Mouse (Mus musculus) testis, adult 2 months (tissue): ENCODE data around the gene Ifit3. TPM values are rescaled to one million over a fixed set of nuclear protein-coding genes. Genes with fewer than 3 reads are reported as not detected.
"Not testable (repeated sequence)": the region's sequence is repeated elsewhere in the genome, so short reads cannot be mapped to it uniquely, and the experiment has no call there.

Experiments
- H3K27ac ChIP-seq: fragments of 200-500 bp; 2 replicates; pipeline ENCODE4 v1.5.1; 2012; ENCODE audit warnings: low read depth, low read length; ENCODE audit not compliant: control insufficient read depth, insufficient read depth
- H3K27me3 ChIP-seq: fragments of 200-500 bp; 2 replicates; pipeline ENCODE4 v1.6.1; 2012; ENCODE audit warnings: mild to moderate bottlenecking, low read length, moderate library complexity; ENCODE audit not compliant: control insufficient read depth, insufficient read depth
- H3K36me3 ChIP-seq: fragments of 200-500 bp; 2 replicates; pipeline ENCODE4 v1.6.1; 2012; ENCODE audit warnings: mild to moderate bottlenecking, low read length; ENCODE audit not compliant: control insufficient read depth, insufficient read depth
- H3K4me1 ChIP-seq: fragments of 200-500 bp; 2 replicates; pipeline ENCODE4 v1.6.1; 2012; ENCODE audit warnings: low read length; ENCODE audit not compliant: control insufficient read depth, insufficient read depth
- H3K4me3 ChIP-seq: fragments of 200-500 bp; 2 replicates; pipeline ENCODE4 v1.5.1; 2012; ENCODE audit warnings: low read depth, mild to moderate bottlenecking, low read length, moderate library complexity, mixed read lengths; ENCODE audit not compliant: control insufficient read depth
- CTCF ChIP-seq: fragments of 200-500 bp; IDR thresholded peaks from 2 replicates; pipeline ENCODE4 v1.5.1; 2012; ENCODE audit warnings: low read depth, mild to moderate bottlenecking, inconsistent platforms, low read length, moderate library complexity; ENCODE audit not compliant: control insufficient read depth, insufficient read depth, insufficient replicate concordance
- POLR2A ChIP-seq: fragments of 200-500 bp; IDR thresholded peaks from 2 replicates; pipeline ENCODE4 v1.6.1; 2012; ENCODE audit warnings: low read depth, mild to moderate bottlenecking, inconsistent platforms, low read length, moderate library complexity; ENCODE audit not compliant: control insufficient read depth
- polyA plus RNA-seq: library from polyadenylated mRNA; depleted of rRNA; stranded (reverse); fragments of >200 nt; gene quantifications from 2 replicates; pipeline ENCODE4 v1.2.3, GENCODE M21; 2012

Gene Ifit3
- polyA plus RNA-seq, 1 experiment, result 0.30 TPM

DNA sequence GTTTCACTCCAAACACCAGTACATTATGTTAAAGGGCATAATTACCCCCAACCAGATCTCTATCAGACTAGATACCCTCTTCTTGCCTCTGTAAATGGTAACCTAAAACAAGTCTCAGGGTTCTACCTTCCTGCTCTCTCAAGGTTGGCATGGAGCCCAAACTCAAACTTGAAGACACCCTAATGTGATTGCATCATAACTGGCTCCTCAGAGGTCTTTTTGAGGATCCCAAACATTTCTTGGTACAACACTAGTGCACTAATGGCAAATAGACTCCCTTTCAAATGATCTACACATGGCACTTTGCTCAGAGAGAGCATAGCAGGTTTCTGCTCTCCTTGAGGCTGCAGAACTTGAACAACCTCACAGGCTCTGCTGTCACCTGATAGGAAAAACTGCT, 13.5 kb downstream of the Ifit3 start:
- no peaks in the 10 kb centered on the region for H3K27me3 ChIP-seq
- H3K4me1 ChIP-seq, result no peaks in the 10 kb centered on the region
- TF ChIP-seq POLR2A, result no peak
- TF ChIP-seq CTCF, result no peak
- H3K27ac ChIP-seq, result no peak overlapping the region
- no peak overlapping the region for H3K4me3 ChIP-seq
- H3K36me3 ChIP-seq, result no peaks in the 10 kb centered on the region

DNA sequence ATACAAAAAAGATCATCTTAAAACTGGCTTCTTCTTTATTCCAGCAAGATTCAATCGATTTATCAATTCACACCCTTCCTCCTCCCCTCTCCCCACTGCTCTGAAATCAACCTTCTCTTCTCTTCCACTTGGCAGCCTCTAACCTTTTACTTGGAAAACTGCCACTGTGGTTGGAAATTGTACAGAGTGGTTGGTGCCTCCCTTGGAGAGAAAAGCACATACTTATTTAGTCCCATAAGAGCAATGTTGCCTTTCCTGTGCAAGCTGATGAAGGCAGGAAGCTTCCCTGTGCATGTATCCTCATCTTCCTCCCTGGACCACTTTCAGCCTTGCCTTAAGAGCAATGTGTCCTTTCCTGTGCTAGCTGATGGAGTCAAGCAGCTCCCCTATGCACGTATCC, 15.0 kb downstream of the Ifit3 start:
- no peak for TF ChIP-seq POLR2A
- TF ChIP-seq CTCF, result no peak
- Histone ChIP-seq H3K4me1 (no peaks in the 10 kb centered on the region), H3K27me3 (no peaks in the 10 kb centered on the region), H3K36me3 (no peaks in the 10 kb centered on the region), H3K27ac (no peak overlapping the region), H3K4me3 (no peak overlapping the region)

DNA sequence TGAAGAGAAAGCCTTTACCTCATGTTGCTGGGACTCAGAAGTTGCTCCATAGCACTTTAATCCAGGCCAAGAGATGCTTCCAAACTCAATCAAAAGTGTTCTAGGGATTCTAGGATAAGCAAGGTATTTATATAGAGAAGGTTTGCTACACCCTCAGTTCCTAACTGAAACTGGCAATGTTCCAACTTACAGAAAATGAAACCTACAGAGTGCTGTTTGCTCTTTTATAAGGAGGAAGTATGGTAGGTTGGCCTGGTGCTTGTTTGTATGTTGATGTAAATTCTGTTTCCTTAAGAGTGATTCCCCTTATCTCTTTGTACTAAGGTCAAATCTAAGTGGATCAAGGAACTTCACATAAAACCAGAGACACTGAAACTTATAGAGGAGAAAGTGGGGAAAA, 15.9 kb downstream of the Ifit3 start:
- H3K27me3 ChIP-seq, H3K36me3 ChIP-seq, H3K4me1 ChIP-seq, H3K27ac ChIP-seq, H3K4me3 ChIP-seq: not testable (repeated sequence)

DNA sequence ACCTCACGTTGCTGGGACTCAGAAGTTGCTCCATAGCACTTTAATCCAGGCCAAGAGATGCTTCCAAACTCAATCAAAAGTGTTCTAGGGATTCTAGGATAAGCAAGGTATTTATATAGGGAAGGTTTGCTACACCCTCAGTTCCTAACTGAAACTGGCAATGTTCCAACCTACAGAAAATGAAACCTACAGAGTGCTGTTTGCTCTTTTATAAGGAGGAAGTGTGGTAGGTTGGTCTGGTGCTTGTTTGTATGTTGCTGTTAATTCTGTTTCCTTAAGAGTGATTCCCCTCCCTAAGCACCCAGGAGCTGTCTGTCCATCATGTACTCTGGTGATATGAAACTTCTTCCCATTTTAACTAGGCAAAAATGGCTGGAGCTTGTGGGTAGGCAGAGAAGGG, 18.6 kb downstream of the Ifit3 start, which contains the start of gene Ifit1bl1:
TSS of gene Ifit1bl1 (minus strand) at position 69 of the 400 bp plus-strand sequence.
- not testable (repeated sequence) for H3K4me1 ChIP-seq, H3K27me3 ChIP-seq, H3K27ac ChIP-seq, H3K36me3 ChIP-seq, H3K4me3 ChIP-seq

DNA sequence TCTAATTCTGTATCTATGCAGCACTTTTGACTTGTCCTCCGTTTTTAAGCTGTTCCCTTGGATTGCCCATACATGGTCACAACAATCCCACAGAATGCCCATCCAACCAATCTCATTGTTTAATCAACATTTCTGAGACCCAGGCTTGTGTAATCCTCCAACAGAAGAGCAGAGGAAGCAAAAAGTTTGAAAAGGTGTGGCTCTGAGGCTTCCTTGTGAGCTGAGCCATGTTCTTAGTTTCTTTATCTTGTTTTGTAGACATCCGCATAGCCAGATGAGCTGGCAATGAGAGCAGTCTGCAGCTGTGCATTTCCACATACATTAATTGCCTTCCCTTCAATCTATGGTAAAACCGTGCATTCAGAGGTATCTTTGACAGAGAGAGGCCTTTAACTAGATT, 22.1 kb downstream of the Ifit3 start:
- H3K27me3 ChIP-seq, result no peaks in the 10 kb centered on the region
- H3K4me3 ChIP-seq, result no peak overlapping the region
- H3K36me3 ChIP-seq, result no peaks in the 10 kb centered on the region
- H3K27ac ChIP-seq, result no peak overlapping the region
- H3K4me1 ChIP-seq, result no peaks in the 10 kb centered on the region
- TF ChIP-seq POLR2A, result no peak
- no peak for TF ChIP-seq CTCF

DNA sequence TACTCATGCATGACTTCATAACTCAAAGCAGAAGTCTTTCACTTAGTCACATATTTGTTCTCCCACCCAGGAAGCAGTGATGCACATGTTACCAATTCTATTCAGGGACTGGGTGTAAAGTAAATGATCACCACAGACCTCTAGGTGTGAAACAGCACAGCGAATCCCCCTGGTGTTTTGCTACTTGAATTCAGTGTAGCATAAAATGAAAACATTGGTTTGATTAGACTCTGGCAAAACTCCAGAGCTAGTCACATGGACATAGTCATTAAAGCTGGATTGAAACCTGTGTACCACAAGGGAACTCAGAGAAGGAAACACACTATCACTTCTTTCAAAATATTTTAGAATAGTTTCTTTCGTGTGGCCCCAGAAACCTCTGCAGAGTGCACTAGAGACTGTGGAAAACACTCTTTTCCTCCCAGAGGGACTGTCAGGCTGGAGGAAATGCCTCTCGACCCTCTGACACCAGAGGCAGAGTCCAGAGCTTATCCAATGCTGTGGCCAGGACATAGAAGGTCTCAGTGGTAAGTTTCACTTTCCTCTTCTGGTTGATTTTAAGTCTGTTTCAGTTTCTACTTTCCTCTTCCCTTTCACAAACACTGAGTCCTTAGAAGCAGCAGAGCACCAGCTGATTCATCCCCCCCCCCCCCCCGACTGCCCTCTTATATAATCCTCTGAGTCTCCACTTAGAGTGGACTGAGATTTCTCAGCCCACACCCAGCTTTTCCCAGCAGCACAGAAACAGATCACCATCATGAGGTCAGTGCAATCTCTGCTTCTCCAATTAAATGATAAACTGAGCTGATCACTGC, 24.1 kb downstream of the Ifit3 start, which contains the start of gene Ifit3b:
TSS of gene Ifit3b (plus strand) at position 734 of the 815 bp plus-strand sequence.
- H3K27ac ChIP-seq, H3K36me3 ChIP-seq, H3K4me3 ChIP-seq, H3K4me1 ChIP-seq, H3K27me3 ChIP-seq: not testable (repeated sequence)

DNA sequence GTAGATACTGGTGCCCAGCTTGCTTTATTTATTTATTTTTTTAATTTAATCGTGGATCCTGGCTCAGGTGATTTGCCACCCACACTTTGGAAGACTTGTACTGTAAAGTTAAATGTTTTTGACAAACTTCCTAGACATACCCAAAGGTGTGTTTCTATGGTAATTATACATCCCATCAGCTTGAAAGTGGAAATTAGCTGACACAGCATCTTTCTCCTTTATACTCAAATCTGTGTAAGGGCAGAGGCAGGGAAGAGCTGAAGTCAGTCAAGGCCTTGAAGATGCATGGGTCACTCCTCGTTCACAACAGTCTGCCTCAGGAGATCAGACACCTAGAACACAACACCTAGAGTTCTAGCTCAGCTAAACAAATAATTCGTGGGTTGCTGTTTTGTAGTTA, 26.8 kb downstream of the Ifit3 start:
- H3K4me3 ChIP-seq, H3K27ac ChIP-seq, H3K36me3 ChIP-seq, H3K4me1 ChIP-seq, H3K27me3 ChIP-seq: not testable (repeated sequence)

DNA sequence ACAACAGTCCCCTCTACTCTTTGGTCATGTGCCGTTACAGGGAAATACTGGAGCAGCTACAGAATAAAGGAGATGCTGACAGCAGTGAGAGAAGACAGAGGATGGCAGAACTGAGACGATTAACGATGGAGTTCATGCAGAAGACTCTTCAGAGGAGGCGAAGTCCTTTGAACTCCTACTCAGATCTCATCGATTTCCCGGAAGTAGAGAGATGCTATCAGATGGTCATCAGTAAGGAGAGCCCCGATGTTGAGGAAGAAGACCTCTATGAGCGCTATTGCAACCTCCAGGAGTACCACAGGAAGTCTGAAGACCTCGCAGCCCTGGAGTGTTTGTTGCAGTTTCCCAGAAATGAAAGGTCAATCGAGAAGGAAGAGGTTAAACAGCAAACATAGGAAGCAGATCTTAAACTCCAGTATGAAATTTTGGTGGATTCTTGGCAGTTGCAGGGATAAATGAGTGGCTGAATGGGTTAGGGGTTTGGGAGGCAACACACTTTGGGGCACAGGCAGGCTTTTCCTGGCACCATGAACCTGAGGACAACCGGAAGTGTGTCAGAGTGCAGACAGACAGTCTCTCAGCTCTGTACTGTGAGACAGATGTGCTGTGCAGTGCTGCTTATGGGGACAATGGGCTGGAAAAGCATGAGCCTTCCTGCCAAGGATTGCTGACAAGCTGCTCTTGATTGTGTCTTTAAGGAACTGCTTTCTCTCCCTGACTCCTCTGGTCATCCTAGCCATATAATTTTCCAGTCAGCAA, 29.1 kb downstream of the Ifit3 start:
- H3K27me3 ChIP-seq, H3K4me3 ChIP-seq, H3K27ac ChIP-seq, H3K4me1 ChIP-seq, H3K36me3 ChIP-seq: not testable (repeated sequence)
